Mouse (Mus musculus) forebrain, postnatal 0 days (tissue): Measurements from ENCODE around the gene Igf1r. TPM values are rescaled to one million over a fixed set of nuclear protein-coding genes. Genes with fewer than 3 reads are reported as not detected.

Source experiments
- ATAC-seq: fragments of 200-750 bp; cut with Nextera tagmentation; 2 replicates; pipeline ENCODE4 v1.8.0; 2017; ENCODE audit warnings: mild to moderate bottlenecking, moderate library complexity
- DNase-seq: peaks from one replicate; pipeline ENCODE4 v3.0.0-alpha.2; 2015
- H3K27ac ChIP-seq: fragments of 300-500 bp; sonication (generic); 2 replicates; pipeline ENCODE4 v1.5.1; 2014; ENCODE audit warnings: low read depth, mild to moderate bottlenecking, antibody characterized with exemption, low read length, moderate library complexity, mixed read lengths
- H3K27me3 ChIP-seq: fragments of 300-500 bp; sonication (generic); 2 replicates; pipeline ENCODE4 v1.6.1; 2014; ENCODE audit warnings: mild to moderate bottlenecking, low read length, mixed read lengths; ENCODE audit not compliant: insufficient read depth
- H3K36me3 ChIP-seq: fragments of 300-500 bp; sonication (generic); 2 replicates; pipeline ENCODE4 v1.6.1; 2014; ENCODE audit warnings: mild to moderate bottlenecking, moderate library complexity; ENCODE audit not compliant: insufficient read depth
- H3K4me1 ChIP-seq: fragments of 300-500 bp; sonication (generic); 2 replicates; pipeline ENCODE4 v1.6.1; 2014; ENCODE audit warnings: antibody characterized with exemption; ENCODE audit not compliant: insufficient read depth
- H3K4me2 ChIP-seq: fragments of 300-500 bp; sonication (generic); 2 replicates; pipeline ENCODE4 v1.6.1; 2014; ENCODE audit warnings: low read depth, mild to moderate bottlenecking, moderate library complexity
- H3K4me3 ChIP-seq: fragments of 300-500 bp; sonication (generic); 2 replicates; pipeline ENCODE4 v1.5.1; 2014; ENCODE audit warnings: low read depth, low read length, mixed read lengths
- H3K9ac ChIP-seq: fragments of 300-500 bp; sonication (generic); 2 replicates; pipeline ENCODE4 v1.6.1; 2014; ENCODE audit warnings: mild to moderate bottlenecking
- H3K9me3 ChIP-seq: fragments of 300-500 bp; sonication (generic); 2 replicates; pipeline ENCODE4 v1.6.1; 2016; ENCODE audit warnings: low read length
- CTCF ChIP-seq: sonication (generic); IDR thresholded peaks from 2 replicates; pipeline ENCODE4 v1.5.1; 2016; ENCODE audit warnings: antibody characterized with exemption, control low read depth, low read depth
- WGBS: fragments of 180-500 bp; shearing (Covaris S2); extraction: QIAGEN DNeasy Blood & Tissue Kit; methylation state at CpG from one replicate; pipeline ENCODE4 v1.1.7; 2014; 5-methylcytosine and 5-hydroxymethylcytosine counted together
- polyA plus RNA-seq: library from polyadenylated mRNA; unstranded; fragments of >200 nt; fragmentation: Nextera tagmentation; extraction: Ambion mirVana; gene quantifications from 2 replicates; pipeline ENCODE4 v1.2.1, GENCODE M21; 2015
- total RNA-seq: library from RNA; depleted of rRNA; stranded (reverse); fragments of >200 nt; gene quantifications from 2 replicates; pipeline ENCODE4 v1.2.3, GENCODE M21; 2014

Igf1r gene
- total and polyA plus RNA-seq, 2 experiments from 2014 or later, result 12.8 to 37.8 TPM

DNA sequence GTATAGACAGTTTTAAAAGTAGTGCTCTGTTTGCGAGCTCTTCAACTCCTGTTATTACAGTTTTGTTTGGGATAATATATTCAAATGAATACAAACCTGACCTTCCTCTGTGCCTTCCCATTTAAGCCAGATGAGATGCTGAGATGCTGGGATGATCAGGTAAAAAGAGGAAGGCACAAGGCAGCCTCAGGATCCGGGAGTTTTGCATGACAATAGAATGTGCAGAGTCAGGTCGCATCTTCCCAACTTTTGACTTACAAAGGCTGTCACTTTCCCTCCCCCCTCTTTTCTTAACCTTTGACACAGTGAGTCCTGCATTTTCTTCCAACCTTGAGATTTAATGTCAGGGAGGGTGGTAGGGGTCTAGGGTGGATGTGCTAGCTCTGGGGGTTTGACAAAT lies 61.9 kb downstream of the Igf1r start:
- Histone ChIP-seq H3K27ac (no peak overlapping the region), H3K4me1 (no peaks in the 10 kb centered on the region), H3K4me3 (no peak overlapping the region), H3K36me3 (0 out of 2 replicates have a peak, but pooled peaks cover 2% of the 10 kb centered on the region), H3K27me3 (no peaks in the 10 kb centered on the region), H3K9me3 (no peaks in the 10 kb centered on the region), H3K4me2 (no peak overlapping the region), H3K9ac (no peak overlapping the region)
- WGBS, result 77% methylated on average over 3 of the region's 3 CpGs
- no peak for ATAC-seq
- no peak for TF ChIP-seq CTCF
- no peak for DNase-seq

DNA sequence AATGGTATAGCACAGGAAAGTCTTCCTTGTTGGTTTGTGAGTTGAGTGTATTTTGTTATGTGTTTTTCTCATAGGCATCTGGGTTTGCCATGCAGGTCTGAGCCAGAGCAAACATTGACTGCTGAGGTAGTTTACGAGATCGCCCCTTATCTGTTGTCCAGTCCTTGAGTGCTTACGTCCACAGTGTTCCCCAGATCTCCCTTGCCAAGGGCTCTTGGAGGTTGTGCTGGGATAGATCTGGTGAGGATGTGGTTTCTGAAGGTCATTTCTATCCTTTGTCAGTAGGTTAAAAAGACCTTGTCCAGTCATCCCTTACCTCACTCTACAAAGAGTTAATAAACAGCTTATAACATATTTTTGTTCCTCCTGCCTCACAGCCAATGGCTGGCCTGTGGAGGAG lies 62.8 kb downstream of the Igf1r start:
- H3K4me3 ChIP-seq, result no peak overlapping the region
- WGBS, result 98% methylated on average over 3 of the region's 3 CpGs
- no peak for TF ChIP-seq CTCF

DNA sequence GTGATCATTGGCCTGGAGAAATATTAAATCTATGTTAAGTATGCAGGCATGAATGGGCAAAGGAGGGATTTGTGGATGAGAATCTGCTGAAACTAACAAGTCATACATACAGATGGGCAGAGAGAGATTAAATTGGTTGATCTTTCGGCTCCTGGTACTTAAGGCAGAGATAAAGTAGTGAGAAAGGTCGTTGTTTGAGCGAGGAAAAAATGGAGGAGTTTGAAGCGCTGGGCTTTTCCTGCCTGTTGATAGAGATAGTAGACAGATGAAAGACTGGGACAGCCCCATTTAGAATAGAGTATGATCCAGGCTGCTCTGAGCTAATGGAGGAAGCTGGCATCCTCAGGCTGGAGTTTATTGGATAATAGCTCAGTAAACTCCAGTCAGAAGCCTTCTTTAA lies 65.4 kb downstream of the Igf1r start:
- Histone ChIP-seq H3K4me1 (no peaks in the 10 kb centered on the region), H3K9ac (no peak overlapping the region), H3K4me2 (no peak overlapping the region), H3K27ac (no peak overlapping the region), H3K9me3 (no peaks in the 10 kb centered on the region), H3K36me3 (no peaks in the 10 kb centered on the region), H3K4me3 (no peak overlapping the region), H3K27me3 (no peaks in the 10 kb centered on the region)
- 76% methylated on average over 4 of the region's 4 CpGs for WGBS
- DNase-seq (no peak), ATAC-seq (no peak)
- TF ChIP-seq CTCF, result no peak

More for the DNA sequence above, 62.8 kb downstream of the Igf1r start:
- Histone ChIP-seq H3K4me2 (no peak overlapping the region), H3K27ac (no peak overlapping the region), H3K9ac (no peak overlapping the region), H3K9me3 (no peaks in the 10 kb centered on the region), H3K27me3 (no peaks in the 10 kb centered on the region), H3K4me1 (no peaks in the 10 kb centered on the region), H3K36me3 (no peaks in the 10 kb centered on the region)
- DNase-seq (no peak), ATAC-seq (no peak)

DNA sequence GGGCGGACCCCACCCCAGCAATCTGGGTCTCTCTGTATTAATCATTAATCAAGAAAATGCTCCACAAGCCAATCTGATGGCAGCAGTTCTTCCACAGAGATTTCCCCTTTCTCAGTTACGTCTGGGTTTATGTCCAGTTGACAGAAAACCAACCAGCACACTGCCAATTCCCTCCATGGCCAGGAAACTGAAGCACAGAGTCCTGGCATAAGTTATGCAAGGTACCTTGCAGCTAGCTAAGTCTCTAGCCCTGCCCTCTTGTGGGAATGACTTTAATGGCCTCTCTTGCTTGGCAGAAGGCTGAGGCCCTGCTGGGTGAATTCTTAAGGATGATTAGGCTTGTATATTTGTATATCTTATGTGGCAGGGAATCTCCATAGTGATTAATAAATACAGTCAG lies 67.9 kb downstream of the Igf1r start:
- no peaks in the 10 kb centered on the region for H3K4me1 ChIP-seq
- WGBS, result 90% methylated on average over 2 of the region's 2 CpGs
- H3K36me3 ChIP-seq, result no peaks in the 10 kb centered on the region
- ATAC-seq (no peak), DNase-seq (no peak)
- H3K9ac ChIP-seq, result no peak overlapping the region
- H3K4me3 ChIP-seq, result no peak overlapping the region
- H3K4me2 ChIP-seq, result no peak overlapping the region
- H3K27ac ChIP-seq, result no peak overlapping the region
- no peaks in the 10 kb centered on the region for H3K27me3 ChIP-seq
- no peaks in the 10 kb centered on the region for H3K9me3 ChIP-seq
- no peak for TF ChIP-seq CTCF

DNA sequence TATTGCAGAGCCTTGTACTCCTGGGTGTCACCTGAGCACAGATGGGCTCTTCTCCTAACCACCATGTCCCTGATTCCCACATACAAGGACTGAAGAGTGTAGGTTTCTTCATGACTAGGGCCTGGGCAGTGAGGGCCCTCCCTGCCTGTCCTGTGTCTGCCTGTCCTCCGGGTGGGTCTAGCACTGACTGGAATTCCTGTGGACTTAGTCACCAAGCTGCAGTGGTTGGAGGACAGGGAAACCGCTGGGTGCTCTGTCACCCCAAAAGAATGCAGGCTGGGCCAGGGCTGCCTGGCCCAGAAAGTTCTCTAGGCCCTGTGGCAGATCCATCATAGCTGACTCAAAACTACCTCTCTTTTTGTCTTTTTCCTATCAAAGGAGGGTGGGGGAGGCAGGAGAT lies 69.1 kb downstream of the Igf1r start:
- no peak for TF ChIP-seq CTCF

DNA sequence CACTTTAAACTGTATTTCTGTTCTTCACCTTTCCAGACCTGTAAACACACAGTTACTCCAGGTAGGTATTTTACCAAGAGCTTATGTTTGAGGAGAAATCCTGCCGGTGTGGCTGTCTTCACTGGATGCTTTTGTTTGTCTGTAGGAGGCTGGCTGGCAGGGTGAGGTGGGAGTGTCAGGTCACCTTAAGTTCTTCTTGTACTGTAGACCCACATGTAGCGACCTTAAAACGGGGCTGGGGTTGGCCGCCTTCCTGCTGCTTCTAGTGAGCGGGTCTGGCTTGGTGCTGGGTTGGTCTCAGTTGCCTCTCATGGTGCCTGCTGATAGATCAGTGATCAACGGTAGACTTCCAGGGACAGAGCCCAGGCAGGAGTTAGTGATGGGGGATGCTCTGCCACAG lies 69.6 kb downstream of the Igf1r start:
- no peaks in the 10 kb centered on the region for H3K4me1 ChIP-seq
- ATAC-seq (no peak), DNase-seq (no peak)
- H3K4me2 ChIP-seq, result no peak overlapping the region
- no peak overlapping the region for H3K27ac ChIP-seq
- no peaks in the 10 kb centered on the region for H3K36me3 ChIP-seq
- H3K27me3 ChIP-seq, result no peaks in the 10 kb centered on the region
- WGBS, result 87% methylated on average over 6 of the region's 6 CpGs
- no peaks in the 10 kb centered on the region for H3K9me3 ChIP-seq
- H3K4me3 ChIP-seq, result no peak overlapping the region
- TF ChIP-seq CTCF, result no peak
- H3K9ac ChIP-seq, result no peak overlapping the region

More for the DNA sequence above, 69.1 kb downstream of the Igf1r start:
- Histone ChIP-seq H3K9me3 (no peaks in the 10 kb centered on the region), H3K4me3 (no peak overlapping the region), H3K36me3 (no peaks in the 10 kb centered on the region), H3K27me3 (no peaks in the 10 kb centered on the region), H3K27ac (no peak overlapping the region), H3K4me2 (no peak overlapping the region), H3K9ac (no peak overlapping the region), H3K4me1 (no peaks in the 10 kb centered on the region)
- WGBS, result 82% methylated on average over 2 of the region's 2 CpGs
- ATAC-seq (no peak), DNase-seq (no peak)

DNA sequence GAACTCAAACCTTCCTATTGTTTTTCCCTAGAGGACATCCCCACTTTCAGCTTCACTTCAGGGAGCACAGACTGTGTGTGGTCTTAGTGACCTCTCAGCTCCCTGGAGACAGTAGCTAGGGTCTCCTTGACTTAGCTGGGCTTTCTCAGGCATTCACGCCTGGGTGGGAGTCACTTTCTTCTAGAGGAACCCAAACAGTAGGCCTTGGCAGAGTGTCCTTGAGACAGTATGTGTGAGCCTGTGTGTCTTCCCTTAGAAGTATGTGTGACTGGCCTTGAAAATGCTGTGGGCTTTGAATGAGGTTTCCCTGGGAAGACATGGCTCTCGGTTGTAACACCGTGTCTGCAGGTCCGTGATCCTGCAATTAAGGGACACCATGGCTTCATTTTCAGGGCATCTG lies 71.3 kb downstream of the Igf1r start:
- Histone ChIP-seq H3K9me3 (no peaks in the 10 kb centered on the region), H3K4me2 (no peak overlapping the region), H3K4me3 (no peak overlapping the region), H3K4me1 (no peaks in the 10 kb centered on the region), H3K36me3 (no peaks in the 10 kb centered on the region), H3K27ac (no peak overlapping the region), H3K27me3 (no peaks in the 10 kb centered on the region), H3K9ac (no peak overlapping the region)
- TF ChIP-seq CTCF, result no peak
- no peak for ATAC-seq
- 89% methylated on average over 4 of the region's 4 CpGs for WGBS
- DNase-seq, result no peak

DNA sequence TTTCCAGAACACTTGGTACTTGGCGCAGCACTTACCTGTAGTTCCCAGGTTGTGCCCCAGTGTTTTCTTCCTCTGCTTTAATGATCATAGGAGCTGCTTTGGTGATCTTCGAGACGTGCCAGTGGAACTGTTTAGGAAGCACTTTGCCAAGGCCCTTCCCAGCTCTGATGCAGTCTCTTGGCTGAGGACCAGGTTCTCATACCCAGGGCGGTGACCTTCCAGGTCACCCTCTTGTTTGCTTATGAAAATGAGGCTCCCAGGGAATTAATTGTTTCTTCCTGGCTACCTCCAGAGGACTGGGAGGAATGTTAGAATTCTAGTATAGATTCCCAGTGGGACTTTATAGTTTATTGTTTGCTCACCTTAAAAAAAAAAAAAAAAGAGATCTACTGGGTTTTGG lies 72.0 kb downstream of the Igf1r start:
- 64% methylated on average over 4 of the region's 4 CpGs for WGBS
- TF ChIP-seq CTCF, result no peak
- Histone ChIP-seq H3K27ac (no peak overlapping the region), H3K27me3 (no peaks in the 10 kb centered on the region), H3K4me3 (no peak overlapping the region), H3K9me3 (no peaks in the 10 kb centered on the region), H3K36me3 (no peaks in the 10 kb centered on the region), H3K4me1 (0 out of 2 replicates have a peak, but pooled peaks cover 4% of the 10 kb centered on the region), H3K4me2 (no peak overlapping the region), H3K9ac (no peak overlapping the region)
- DNase-seq (no peak), ATAC-seq (no peak)
